Mouse (Mus musculus): ENCODE data around the gene Hoxd3. TPM values are rescaled to one million over a fixed set of nuclear protein-coding genes. Genes with fewer than 3 reads are reported as not detected.

Gene Hoxd3
- polyA plus RNA-seq, 1 experiment, result not detected

DNA sequence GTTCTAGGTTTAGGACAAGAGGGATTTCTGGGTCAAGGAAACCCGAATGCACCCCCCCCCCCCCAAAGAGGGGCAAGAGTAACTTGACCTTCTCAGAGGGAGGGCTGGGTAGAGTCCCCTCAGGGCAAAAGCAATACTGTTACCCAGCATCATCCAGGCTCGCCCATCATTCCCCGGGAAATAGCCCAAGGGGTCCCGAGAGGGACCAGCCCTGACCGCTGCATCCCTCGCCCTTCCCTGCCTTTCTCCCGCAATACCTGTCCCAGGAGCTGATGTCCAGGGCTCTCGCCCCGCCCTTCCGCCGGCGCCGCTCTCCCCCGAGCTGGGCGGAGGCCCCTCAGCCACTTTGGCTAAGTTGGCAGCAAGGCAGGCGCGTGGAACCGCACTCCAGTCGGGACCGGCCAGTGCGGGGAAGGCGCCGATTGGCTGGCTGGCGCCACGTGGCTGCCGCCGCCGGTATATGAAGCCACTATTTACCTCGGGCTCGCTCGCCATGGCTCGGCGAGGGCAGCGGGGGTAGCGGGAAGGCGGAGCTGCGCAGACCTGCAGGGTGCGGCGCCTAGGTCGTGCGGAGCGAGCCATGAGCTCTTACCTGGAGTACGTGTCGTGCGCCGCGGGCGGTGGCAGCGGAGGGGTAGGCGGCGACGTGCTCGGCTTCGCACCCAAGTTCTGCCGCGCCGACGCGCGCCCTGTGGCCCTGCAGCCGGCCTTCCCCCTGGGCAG lies 51.0 kb downstream of the Hoxd3 start, which contains the start of gene Hoxd1:
Gene Hoxd1 (plus strand): TSS at position 459 of the 723 bp plus-strand sequence.
- Histone ChIP-seq H3K9me3 (ENCODE audit: control insufficient read depth, low read length) (peaks cover 6% of the 10 kb centered on the region; the same call in 1 of the 2 replicates), H3K4me1 (ENCODE audit: control insufficient read depth) (peaks cover 4% of the 10 kb centered on the region), H3K4me3 (replicated peaks) (no peak within 1 kb of the TSS), H3K36me3 (ENCODE audit: control insufficient read depth) (no peaks in the 10 kb centered on the region), H3K27me3 (ENCODE audit: control insufficient read depth) (peaks cover 82% of the 10 kb centered on the region)
- TF ChIP-seq TAL1 (IDR thresholded peaks at IDR 0.05; ENCODE audit: low read length) (no peak), GATA1 (IDR thresholded peaks at IDR 0.05; ENCODE audit: low read length) (no peak)

DNA sequence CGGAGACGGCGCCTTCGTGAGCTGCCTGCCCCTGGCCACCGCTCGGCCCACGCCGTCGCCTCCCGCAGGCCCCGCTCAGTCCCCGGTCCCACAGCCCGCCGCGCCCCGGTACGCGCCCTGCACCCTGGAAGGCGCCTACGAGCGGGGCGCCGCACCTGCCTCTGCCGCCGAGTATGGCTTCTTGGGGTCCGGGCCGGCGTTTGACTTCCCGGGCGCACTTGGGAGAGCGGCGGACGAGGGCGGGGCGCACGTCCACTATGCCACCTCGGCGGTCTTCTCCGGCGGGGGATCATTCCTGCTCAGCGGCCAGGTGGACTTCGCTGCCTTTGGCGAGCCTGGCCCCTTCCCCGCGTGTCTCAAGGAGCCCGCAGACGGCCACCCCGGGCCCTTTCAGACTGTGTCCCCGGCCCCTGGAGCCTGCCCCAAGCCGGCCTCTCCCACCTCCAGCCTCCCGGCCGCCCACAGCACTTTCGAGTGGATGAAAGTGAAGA lies 51.6 kb downstream of the Hoxd3 start:
- TF ChIP-seq TAL1 (IDR thresholded peaks at IDR 0.05; ENCODE audit: low read length) (no peak), GATA1 (IDR thresholded peaks at IDR 0.05; ENCODE audit: low read length) (no peak)
- Histone ChIP-seq H3K4me3 (replicated peaks) (no peak overlapping the region), H3K36me3 (ENCODE audit: control insufficient read depth) (no peaks in the 10 kb centered on the region), H3K27me3 (ENCODE audit: control insufficient read depth) (peaks cover 77% of the 10 kb centered on the region), H3K9me3 (ENCODE audit: control insufficient read depth, low read length) (peaks cover 6% of the 10 kb centered on the region; the same call in 1 of the 2 replicates), H3K4me1 (ENCODE audit: control insufficient read depth) (peaks cover 4% of the 10 kb centered on the region)

DNA sequence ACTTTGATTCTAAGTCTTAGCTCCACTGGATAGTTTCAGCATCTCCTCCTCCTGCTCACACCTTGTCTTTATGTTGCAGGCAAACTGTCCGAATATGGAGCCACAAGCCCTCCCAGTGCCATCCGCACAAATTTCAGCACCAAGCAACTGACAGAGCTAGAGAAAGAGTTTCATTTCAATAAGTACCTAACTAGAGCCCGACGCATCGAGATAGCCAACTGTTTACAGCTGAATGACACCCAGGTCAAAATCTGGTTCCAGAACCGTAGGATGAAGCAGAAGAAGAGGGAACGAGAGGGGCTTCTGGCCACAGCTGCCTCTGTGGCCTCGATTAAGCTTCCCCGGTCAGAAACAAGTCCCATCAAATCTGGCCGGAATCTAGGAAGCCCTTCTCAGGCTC lies 52.2 kb downstream of the Hoxd3 start:
- no peak overlapping the region for H3K4me3 ChIP-seq (replicated peaks)
- no peak for TF ChIP-seq TAL1 (IDR thresholded peaks at IDR 0.05; ENCODE audit: low read length)
- TF ChIP-seq GATA1 (IDR thresholded peaks at IDR 0.05; ENCODE audit: low read length), result no peak
- H3K4me1 ChIP-seq (ENCODE audit: control insufficient read depth), result peaks cover 4% of the 10 kb centered on the region
- no peaks in the 10 kb centered on the region for H3K36me3 ChIP-seq (ENCODE audit: control insufficient read depth)
- peaks cover 77% of the 10 kb centered on the region for H3K27me3 ChIP-seq (ENCODE audit: control insufficient read depth)
- H3K9me3 ChIP-seq (ENCODE audit: control insufficient read depth, low read length), result peaks cover 6% of the 10 kb centered on the region; the same call in 1 of the 2 replicates

DNA sequence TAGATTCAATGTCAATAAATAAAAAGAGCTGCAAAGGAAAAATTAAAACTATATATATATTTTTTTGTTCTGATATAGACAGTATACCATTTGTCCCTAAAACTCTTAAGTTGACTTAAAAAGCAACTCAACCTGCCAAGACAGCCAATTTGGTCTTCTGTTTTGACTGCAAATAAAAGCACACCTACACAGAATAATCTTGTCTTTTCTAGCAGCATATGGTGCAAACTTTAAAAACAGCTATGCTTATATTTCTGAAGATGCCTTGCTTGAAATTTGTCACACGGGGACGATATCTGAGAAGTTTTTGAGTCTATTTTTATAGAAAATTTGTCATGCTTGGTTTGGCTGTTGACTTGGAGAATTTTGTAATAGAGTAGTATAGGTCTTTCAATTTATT lies 62.6 kb downstream of the Hoxd3 start:
- TF ChIP-seq GATA1 (IDR thresholded peaks at IDR 0.05; ENCODE audit: low read length) (no peak), TAL1 (IDR thresholded peaks at IDR 0.05; ENCODE audit: low read length) (no peak)
- Histone ChIP-seq H3K9me3 (ENCODE audit: control insufficient read depth, low read length) (no peaks in the 10 kb centered on the region), H3K4me3 (replicated peaks) (no peak overlapping the region), H3K4me1 (ENCODE audit: control insufficient read depth) (no peaks in the 10 kb centered on the region), H3K27me3 (ENCODE audit: control insufficient read depth) (peaks cover 9% of the 10 kb centered on the region), H3K36me3 (ENCODE audit: control insufficient read depth) (no peaks in the 10 kb centered on the region)

DNA sequence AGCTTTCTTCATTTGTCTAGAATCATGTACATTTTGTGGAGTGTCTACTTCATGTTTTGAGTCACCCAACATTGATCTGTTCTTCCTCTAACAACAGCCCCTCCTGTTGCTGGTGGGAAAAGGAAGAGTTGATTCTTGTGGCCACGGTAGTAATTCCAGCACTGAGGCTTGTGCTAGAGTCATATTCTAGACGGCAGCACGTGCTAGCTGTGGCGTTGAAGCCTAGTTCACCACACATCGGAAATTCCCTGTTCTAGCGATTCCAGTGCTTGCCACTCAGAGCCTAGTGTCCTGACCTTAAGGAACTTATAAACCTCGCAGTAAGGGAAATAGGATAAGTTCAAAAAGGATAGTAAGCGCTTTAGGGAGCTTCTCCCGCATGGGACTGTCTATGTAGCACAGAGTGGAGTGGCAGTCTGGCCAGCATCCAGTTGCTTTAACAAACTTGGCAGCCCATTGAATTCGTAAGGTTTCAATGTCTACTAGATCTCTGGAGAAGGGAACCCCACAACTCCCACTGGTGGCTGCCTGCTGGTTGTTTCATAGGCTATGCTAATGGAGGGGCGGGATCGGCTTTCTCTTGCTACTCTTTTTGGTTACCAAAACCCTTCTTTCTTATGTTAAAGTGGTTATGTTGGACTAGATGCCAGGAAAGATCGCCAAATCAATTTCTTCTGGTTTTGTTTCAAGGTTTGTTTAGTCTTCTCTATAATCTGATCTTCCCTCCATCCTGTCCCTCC lies 66.0 kb downstream of the Hoxd3 start:
- peaks cover 6% of the 10 kb centered on the region for H3K27me3 ChIP-seq (ENCODE audit: control insufficient read depth)
- H3K4me1 ChIP-seq (ENCODE audit: control insufficient read depth), result no peaks in the 10 kb centered on the region
- H3K4me3 ChIP-seq (replicated peaks), result no peak overlapping the region
- H3K9me3 ChIP-seq (ENCODE audit: control insufficient read depth, low read length), result no peaks in the 10 kb centered on the region
- no peaks in the 10 kb centered on the region for H3K36me3 ChIP-seq (ENCODE audit: control insufficient read depth)
- TF ChIP-seq GATA1 (IDR thresholded peaks at IDR 0.05; ENCODE audit: low read length), result no peak
- TF ChIP-seq TAL1 (IDR thresholded peaks at IDR 0.05; ENCODE audit: low read length), result no peak

DNA sequence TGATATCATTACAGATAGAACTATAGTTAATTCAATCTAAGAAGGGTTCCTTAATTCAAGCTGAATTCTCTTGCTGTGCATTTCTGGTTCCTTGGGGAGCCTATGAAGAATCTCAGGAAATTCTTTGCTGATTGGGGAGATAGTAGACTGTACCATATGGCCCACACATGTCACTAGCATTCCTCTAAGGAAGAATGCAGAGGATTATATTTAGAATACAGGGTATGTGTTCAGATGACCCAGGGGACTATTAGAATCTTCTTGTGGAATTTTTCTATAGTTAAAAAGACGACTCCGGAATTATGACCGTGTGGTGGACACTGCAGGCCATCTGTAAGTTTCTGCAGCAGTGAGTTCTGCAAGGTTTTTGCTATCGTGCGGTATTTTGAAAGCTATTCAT lies 69.7 kb downstream of the Hoxd3 start:
- no peaks in the 10 kb centered on the region for H3K9me3 ChIP-seq (ENCODE audit: control insufficient read depth, low read length)
- peaks cover 9% of the 10 kb centered on the region for H3K27me3 ChIP-seq (ENCODE audit: control insufficient read depth)
- H3K36me3 ChIP-seq (ENCODE audit: control insufficient read depth), result no peaks in the 10 kb centered on the region
- H3K4me3 ChIP-seq (replicated peaks), result no peak overlapping the region
- no peak for TF ChIP-seq GATA1 (IDR thresholded peaks at IDR 0.05; ENCODE audit: low read length)
- H3K4me1 ChIP-seq (ENCODE audit: control insufficient read depth), result no peaks in the 10 kb centered on the region

DNA sequence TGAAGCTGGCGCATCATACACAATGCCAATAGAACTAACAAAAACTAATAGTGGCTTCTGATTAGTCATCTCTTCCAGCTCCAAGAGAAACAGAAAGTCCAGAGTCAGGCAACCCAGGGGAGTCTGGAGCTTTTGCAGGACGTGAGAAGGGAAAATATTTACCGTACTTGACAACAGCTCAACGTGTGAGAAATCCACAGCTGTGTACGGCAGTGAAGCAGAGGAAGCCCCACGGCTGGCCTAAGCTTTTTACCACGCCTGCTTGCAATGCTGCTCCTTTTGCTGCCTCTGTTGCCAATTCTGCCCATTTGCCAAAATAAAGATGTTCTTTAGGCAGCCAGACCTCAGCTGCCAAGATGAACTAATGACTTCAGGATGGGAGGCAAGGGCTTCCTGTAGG lies 83.8 kb downstream of the Hoxd3 start:
- H3K9me3 ChIP-seq (ENCODE audit: control insufficient read depth, low read length), result no peaks in the 10 kb centered on the region
- H3K4me3 ChIP-seq (replicated peaks), result no peak overlapping the region
- TF ChIP-seq TAL1 (IDR thresholded peaks at IDR 0.05; ENCODE audit: low read length) (no peak), GATA1 (IDR thresholded peaks at IDR 0.05; ENCODE audit: low read length) (no peak)
- H3K4me1 ChIP-seq (ENCODE audit: control insufficient read depth), result no peaks in the 10 kb centered on the region
- no peaks in the 10 kb centered on the region for H3K36me3 ChIP-seq (ENCODE audit: control insufficient read depth)
- H3K27me3 ChIP-seq (ENCODE audit: control insufficient read depth), result peaks cover 4% of the 10 kb centered on the region; the same call in 1 of the 2 replicates

Other genes starting within 250 kb of the Hoxd3 start
- 1.7 and 2.0 TPM in 2 replicates for gene Lnpk, start 132.5 kb upstream of the Hoxd3 start, polyA plus RNA-seq (2012)
- not detected in 2 replicates for gene Evx2, start 52.4 kb upstream of the Hoxd3 start, polyA plus RNA-seq (2012)
- not detected in 2 replicates for gene Hoxd13, start 43.6 kb upstream of the Hoxd3 start, polyA plus RNA-seq (2012)
- not detected in 2 replicates for gene Hoxd12, start 36.9 kb upstream of the Hoxd3 start, polyA plus RNA-seq (2012)
- not detected in 2 replicates for gene Hoxd11, start 32.4 kb upstream of the Hoxd3 start, polyA plus RNA-seq (2012)
- not detected in 2 replicates for gene Hoxd10, start 20.0 kb upstream of the Hoxd3 start, polyA plus RNA-seq (2012)
- gene Hoxd9, start 14.2 kb upstream of the Hoxd3 start, polyA plus RNA-seq (2012), result not detected in 2 replicates
- gene Hoxd8, start 7.3 kb upstream of the Hoxd3 start, polyA plus RNA-seq (2012), result not detected in 2 replicates
- 0.06 TPM in 1 of 2 replicates, not detected in the other for gene Hoxd4, start within 50 bp of the Hoxd3 start, polyA plus RNA-seq (2012)
- gene Gm28230, start 14.8 kb downstream of the Hoxd3 start, polyA plus RNA-seq (2012), result not detected in 2 replicates
- not detected in 2 replicates for gene Hoxd1, start 51.1 kb downstream of the Hoxd3 start, polyA plus RNA-seq (2012)
- 5.5 and 6.0 TPM in 2 replicates for gene Mtx2, start 113.9 kb downstream of the Hoxd3 start, polyA plus RNA-seq (2012)

Data from erythroblast, embryonic 14.5 days (primary cell).